Mouse (Mus musculus) erythroblast, adult 5-6 weeks (primary cell): ENCODE results near the gene Krtap13-1. TPM values are rescaled to one million over a fixed set of nuclear protein-coding genes. Genes with fewer than 3 reads are reported as not detected.

Experiments
- total RNA-seq, 2 experiments: library from RNA; stranded (forward) in 1 of 2; stranded (reverse) in 1 of 2; fragments of 150-400 nt in 1 of 2; fragments of 200-764, 138-1000 nt in 1 of 2; gene quantifications; 2 replicates each; pipeline versions ENCODE4 v1.2.3 to v1.2.4; 2015 to 2017; ENCODE audit warnings: low replicate concordance in 2 of 2

Krtap13-1 gene
- total RNA-seq, 2 experiments from 2014 or later: not detected

Other genes starting within 250 kb of the Krtap13-1 start
- not detected in 2 replicates for gene Cldn17, start 221.9 kb upstream of the Krtap13-1 start, total RNA-seq (2015; ENCODE audit: low replicate concordance)
- gene Cldn17, start 221.9 kb upstream of the Krtap13-1 start, total RNA-seq (2017; ENCODE audit: low replicate concordance): not detected in 2 replicates
- gene Cldn8, start 165.7 kb upstream of the Krtap13-1 start, total RNA-seq (2015; ENCODE audit: low replicate concordance): not detected in 2 replicates
- gene Cldn8, start 165.7 kb upstream of the Krtap13-1 start, total RNA-seq (2017; ENCODE audit: low replicate concordance): not detected in 2 replicates
- gene Krtap24-1, start 116.6 kb upstream of the Krtap13-1 start, total RNA-seq (2015; ENCODE audit: low replicate concordance): not detected in 2 replicates
- gene Krtap24-1, start 116.6 kb upstream of the Krtap13-1 start, total RNA-seq (2017; ENCODE audit: low replicate concordance): not detected in 2 replicates
- gene 2310079G19Rik, start 101.2 kb upstream of the Krtap13-1 start, total RNA-seq (2015; ENCODE audit: low replicate concordance): not detected in 2 replicates
- not detected in 2 replicates for gene 2310079G19Rik, start 101.2 kb upstream of the Krtap13-1 start, total RNA-seq (2017; ENCODE audit: low replicate concordance)
- gene Krtap26-1, start 81.1 kb upstream of the Krtap13-1 start, total RNA-seq (2015; ENCODE audit: low replicate concordance): not detected in 2 replicates
- gene Krtap26-1, start 81.1 kb upstream of the Krtap13-1 start, total RNA-seq (2017; ENCODE audit: low replicate concordance): not detected in 2 replicates
- not detected in 2 replicates for gene Krtap27-1, start 57.2 kb upstream of the Krtap13-1 start, total RNA-seq (2015; ENCODE audit: low replicate concordance)
- gene Krtap27-1, start 57.2 kb upstream of the Krtap13-1 start, total RNA-seq (2017; ENCODE audit: low replicate concordance): not detected in 2 replicates
- not detected in 2 replicates for gene 2310061N02Rik, start 20.9 kb upstream of the Krtap13-1 start, total RNA-seq (2015; ENCODE audit: low replicate concordance)
- gene 2310061N02Rik, start 20.9 kb upstream of the Krtap13-1 start, total RNA-seq (2017; ENCODE audit: low replicate concordance): not detected in 2 replicates
- not detected in 2 replicates for gene Krtap13, start 22.8 kb downstream of the Krtap13-1 start, total RNA-seq (2015; ENCODE audit: low replicate concordance)
- gene Krtap13, start 22.8 kb downstream of the Krtap13-1 start, total RNA-seq (2017; ENCODE audit: low replicate concordance): not detected in 2 replicates
- not detected in 2 replicates for gene 2310034C09Rik, start 30.0 kb downstream of the Krtap13-1 start, total RNA-seq (2015; ENCODE audit: low replicate concordance)
- gene 2310034C09Rik, start 30.0 kb downstream of the Krtap13-1 start, total RNA-seq (2017; ENCODE audit: low replicate concordance): not detected in 2 replicates
- not detected in 2 replicates for gene 2310057N15Rik, start 45.3 kb downstream of the Krtap13-1 start, total RNA-seq (2015; ENCODE audit: low replicate concordance)
- not detected in 2 replicates for gene 2310057N15Rik, start 45.3 kb downstream of the Krtap13-1 start, total RNA-seq (2017; ENCODE audit: low replicate concordance)
- not detected in 2 replicates for gene Gm5965, start 49.0 kb downstream of the Krtap13-1 start, total RNA-seq (2015; ENCODE audit: low replicate concordance)
- not detected in 2 replicates for gene Gm5965, start 49.0 kb downstream of the Krtap13-1 start, total RNA-seq (2017; ENCODE audit: low replicate concordance)
- not detected in 2 replicates for gene Gm20741, start 83.4 kb downstream of the Krtap13-1 start, total RNA-seq (2015; ENCODE audit: low replicate concordance)
- not detected in 2 replicates for gene Gm20741, start 83.4 kb downstream of the Krtap13-1 start, total RNA-seq (2017; ENCODE audit: low replicate concordance)
- not detected in 2 replicates for gene Krtap15, start 91.4 kb downstream of the Krtap13-1 start, total RNA-seq (2015; ENCODE audit: low replicate concordance)
- gene Krtap15, start 91.4 kb downstream of the Krtap13-1 start, total RNA-seq (2017; ENCODE audit: low replicate concordance): not detected in 2 replicates
- not detected in 2 replicates for gene Krtap14, start 97.3 kb downstream of the Krtap13-1 start, total RNA-seq (2015; ENCODE audit: low replicate concordance)
- not detected in 2 replicates for gene Krtap14, start 97.3 kb downstream of the Krtap13-1 start, total RNA-seq (2017; ENCODE audit: low replicate concordance)
- not detected in 2 replicates for gene Krtap19-1, start 140.5 kb downstream of the Krtap13-1 start, total RNA-seq (2015; ENCODE audit: low replicate concordance)
- gene Krtap19-1, start 140.5 kb downstream of the Krtap13-1 start, total RNA-seq (2017; ENCODE audit: low replicate concordance): not detected in 2 replicates
- gene Krtap19-2, start 145.4 kb downstream of the Krtap13-1 start, total RNA-seq (2015; ENCODE audit: low replicate concordance): not detected in 2 replicates
- not detected in 2 replicates for gene Krtap19-2, start 145.4 kb downstream of the Krtap13-1 start, total RNA-seq (2017; ENCODE audit: low replicate concordance)
- not detected in 2 replicates for gene Krtap19-3, start 149.2 kb downstream of the Krtap13-1 start, total RNA-seq (2015; ENCODE audit: low replicate concordance)
- gene Krtap19-3, start 149.2 kb downstream of the Krtap13-1 start, total RNA-seq (2017; ENCODE audit: low replicate concordance): not detected in 2 replicates
- gene Krtap19-4, start 156.2 kb downstream of the Krtap13-1 start, total RNA-seq (2015; ENCODE audit: low replicate concordance): not detected in 2 replicates
- gene Krtap19-4, start 156.2 kb downstream of the Krtap13-1 start, total RNA-seq (2017; ENCODE audit: low replicate concordance): not detected in 2 replicates
- not detected in 2 replicates for gene Krtap19-5, start 167.6 kb downstream of the Krtap13-1 start, total RNA-seq (2015; ENCODE audit: low replicate concordance)
- not detected in 2 replicates for gene Krtap19-5, start 167.6 kb downstream of the Krtap13-1 start, total RNA-seq (2017; ENCODE audit: low replicate concordance)
- gene Krtap19-9b, start 203.4 kb downstream of the Krtap13-1 start, total RNA-seq (2015; ENCODE audit: low replicate concordance): not detected in 2 replicates
- not detected in 2 replicates for gene Krtap19-9b, start 203.4 kb downstream of the Krtap13-1 start, total RNA-seq (2017; ENCODE audit: low replicate concordance)
- not detected in 2 replicates for gene Krtap16-3, start 234.0 kb downstream of the Krtap13-1 start, total RNA-seq (2015; ENCODE audit: low replicate concordance)
- not detected in 2 replicates for gene Krtap16-3, start 234.0 kb downstream of the Krtap13-1 start, total RNA-seq (2017; ENCODE audit: low replicate concordance)